Mouse (Mus musculus) kidney, adult 2 months (tissue): ENCODE results near the gene Cdkn1a.

Source experiments
- CTCF ChIP-seq: fragments of 200-500 bp; conservative IDR thresholded peaks from 2 replicates; pipeline ENCODE4 v1.5.1; 2011; ENCODE audit warnings: low read depth, mild to moderate bottlenecking, control low read depth, low read length, moderate library complexity, mixed read lengths; ENCODE audit not compliant: insufficient read depth, insufficient read length
- POLR2A ChIP-seq: fragments of 200-500 bp; IDR thresholded peaks from one replicate; pipeline ENCODE4 v1.6.1; 2011; ENCODE audit warnings: low read depth, low read length, control low read depth

GRCm38 (mm10) chr17:29084656-29085055 is 6.1 kb upstream of the Cdkn1a start:
- no peak for TF ChIP-seq CTCF
- TF ChIP-seq POLR2A: no peak
